Mouse (Mus musculus) ES-E14 (cell line): ENCODE results near the gene Cped1. TPM values are rescaled to one million over a fixed set of nuclear protein-coding genes. Genes with fewer than 3 reads are reported as not detected.

ENCODE experiments used
- DNase-seq: peaks from one replicate; pipeline ENCODE4 v3.0.0-alpha.2; 2013; ENCODE audit warnings: low read depth, low spot score
- H3K27ac ChIP-seq: 2 replicates; pipeline ENCODE4 v1.5.1; 2012; ENCODE audit warnings: low read depth, mild to moderate bottlenecking, low read length, moderate library complexity, mixed read lengths; ENCODE audit not compliant: poor library complexity, insufficient read depth, severe bottlenecking
- H3K36me3 ChIP-seq: 2 replicates; pipeline ENCODE4 v1.6.1; 2012; ENCODE audit warnings: mild to moderate bottlenecking, low read length, moderate library complexity, mixed read lengths; ENCODE audit not compliant: control insufficient read depth, poor library complexity, insufficient read depth, severe bottlenecking
- H3K4me1 ChIP-seq, 2 experiments: fragments of 150-350 bp in 1 of 2; sonication (generic) in 1 of 2; 2 replicates each; pipeline ENCODE4 v1.6.1; 2012; ENCODE audit warnings: low read length in 2 of 2, mild to moderate bottlenecking in 1 of 2, mixed read lengths in 1 of 2; ENCODE audit not compliant: control insufficient read depth in 2 of 2, insufficient read depth in 2 of 2, poor library complexity in 1 of 2
- H3K4me3 ChIP-seq, 2 experiments: fragments of 150-350 bp in 1 of 2; sonication (generic) in 1 of 2; 2 replicates each; pipeline ENCODE4 v1.5.1; 2012; ENCODE audit warnings: low read length in 2 of 2, low read depth in 1 of 2, mild to moderate bottlenecking in 1 of 2, mixed read lengths in 1 of 2; ENCODE audit not compliant: insufficient read depth in 1 of 2, poor library complexity in 1 of 2, severe bottlenecking in 1 of 2
- H3K9ac ChIP-seq: 2 replicates; pipeline ENCODE4 v1.6.1; 2012; ENCODE audit warnings: low read depth, mild to moderate bottlenecking, low read length, mixed read lengths; ENCODE audit not compliant: poor library complexity, insufficient read depth, severe bottlenecking
- H3K9me3 ChIP-seq: fragments of 150-350 bp; sonication (generic); 2 replicates; pipeline ENCODE4 v1.6.1; 2012; ENCODE audit warnings: low read depth, mild to moderate bottlenecking, low read length; ENCODE audit not compliant: control insufficient read depth, insufficient read depth
- CHD2 ChIP-seq: IDR thresholded peaks from 2 replicates; pipeline ENCODE4 v1.6.1; 2014; ENCODE audit warnings: mild to moderate bottlenecking, low read depth, low read length, inconsistent platforms
- HCFC1 ChIP-seq: IDR thresholded peaks from 2 replicates; pipeline ENCODE4 v1.6.1; 2012; ENCODE audit warnings: low read length, inconsistent platforms, borderline replicate concordance; ENCODE audit not compliant: insufficient read depth
- MAFK ChIP-seq: IDR thresholded peaks from 2 replicates; pipeline ENCODE4 v1.6.1; 2014; ENCODE audit warnings: mild to moderate bottlenecking, low read depth, low read length, inconsistent platforms; ENCODE audit not compliant: insufficient read depth
- ZC3H11A ChIP-seq: IDR thresholded peaks from 2 replicates; pipeline ENCODE4 v1.6.1; 2012; ENCODE audit warnings: low read depth, mild to moderate bottlenecking, inconsistent platforms, low read length, borderline replicate concordance
- ZNF384 ChIP-seq: IDR thresholded peaks from 2 replicates; pipeline ENCODE4 v1.6.1; 2012; ENCODE audit warnings: low read depth, low read length, inconsistent platforms
- in situ Hi-C, 2 experiments: fragments of 600-800 bp; cut with MboI; formaldehyde crosslinking; loops; one replicate each; pipeline ENCODE4 v1.15.1; 2025; ENCODE audit warnings: low sequenced_read_pairs in 2 of 2, inconsistent platforms in 1 of 2; ENCODE audit not compliant: unreplicated experiment in 2 of 2
- total RNA-seq: library from RNA; depleted of rRNA; stranded (reverse); fragments of 300-350 nt; gene quantifications from 2 replicates; pipeline ENCODE4 v1.2.3, GENCODE M21; 2012

Gene Cped1
- total RNA-seq, 1 experiment: 0.31 TPM

GRCm38 (mm10) chr6:22231244-22231643 is 245.5 kb downstream of the Cped1 start:
- H3K9ac ChIP-seq: no peak overlapping the region
- in situ Hi-C loops: no loop called here

GRCm38 (mm10) chr6:22233517-22233916 is 247.8 kb downstream of the Cped1 start:
- Histone ChIP-seq H3K9ac (no peak overlapping the region), H3K9me3 (no peaks in the 10 kb centered on the region), H3K36me3 (no peaks in the 10 kb centered on the region), H3K4me1 (no peaks in the 10 kb centered on the region), H3K27ac (no peak overlapping the region), H3K4me3 (no peak overlapping the region)
- in situ Hi-C loops: no loop called here
- TF ChIP-seq MAFK: no peak
- no peak for TF ChIP-seq HCFC1
- TF ChIP-seq ZNF384: no peak
- no peak for TF ChIP-seq ZC3H11A
- no peak for DNase-seq

More at GRCm38 (mm10) chr6:22231244-22231643, 245.5 kb downstream of the Cped1 start:
- Histone ChIP-seq H3K27ac (no peak overlapping the region), H3K4me3 (no peak overlapping the region), H3K4me1 (no peaks in the 10 kb centered on the region), H3K9me3 (no peaks in the 10 kb centered on the region), H3K36me3 (no peaks in the 10 kb centered on the region)
- no peak for DNase-seq
- TF ChIP-seq ZNF384: no peak
- TF ChIP-seq CHD2: no peak
- TF ChIP-seq ZC3H11A: no peak
- TF ChIP-seq MAFK: no peak

- Histone ChIP-seq H3K27ac (no peak overlapping the region), H3K9ac (no peak overlapping the region), H3K4me3 (no peak overlapping the region), H3K4me1 (no peaks in the 10 kb centered on the region), H3K9me3 (no peaks in the 10 kb centered on the region), H3K36me3 (no peaks in the 10 kb centered on the region)
- in situ Hi-C loops: no loop called here
- no peak for TF ChIP-seq ZC3H11A
- TF ChIP-seq ZNF384: no peak
- no peak for TF ChIP-seq MAFK
- no peak for TF ChIP-seq HCFC1
- no peak for TF ChIP-seq CHD2
- DNase-seq: no peak
These were observed 249.4 kb downstream of the Cped1 start for GRCm38 (mm10) chr6:22235133-22235532.

DNA sequence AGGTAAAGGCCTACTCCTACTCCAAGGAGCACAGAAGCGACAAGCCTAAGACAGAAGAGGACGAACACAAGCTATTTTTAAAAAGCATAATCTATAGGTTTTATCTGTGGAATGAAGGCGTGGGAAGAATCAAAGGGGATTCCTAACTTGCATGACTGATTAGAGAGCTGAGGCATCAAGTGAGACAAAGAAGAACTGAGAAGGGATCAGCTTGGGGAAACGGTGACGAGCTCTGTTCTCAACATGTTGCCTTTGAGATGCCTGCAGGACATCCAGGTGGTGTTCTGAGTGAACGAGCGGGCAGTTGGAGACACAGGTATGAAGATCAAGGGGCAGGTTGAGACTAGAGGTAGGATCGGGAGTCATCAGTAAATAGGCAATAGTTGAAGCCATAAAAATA is 257.6 kb downstream of the Cped1 start:
- no peak for TF ChIP-seq HCFC1
- TF ChIP-seq ZC3H11A: no peak
- TF ChIP-seq ZNF384: no peak
- TF ChIP-seq MAFK: no peak
- no peak for TF ChIP-seq CHD2
- in situ Hi-C loops: no loop called here
- H3K4me1 ChIP-seq: no peaks in the 10 kb centered on the region

DNA sequence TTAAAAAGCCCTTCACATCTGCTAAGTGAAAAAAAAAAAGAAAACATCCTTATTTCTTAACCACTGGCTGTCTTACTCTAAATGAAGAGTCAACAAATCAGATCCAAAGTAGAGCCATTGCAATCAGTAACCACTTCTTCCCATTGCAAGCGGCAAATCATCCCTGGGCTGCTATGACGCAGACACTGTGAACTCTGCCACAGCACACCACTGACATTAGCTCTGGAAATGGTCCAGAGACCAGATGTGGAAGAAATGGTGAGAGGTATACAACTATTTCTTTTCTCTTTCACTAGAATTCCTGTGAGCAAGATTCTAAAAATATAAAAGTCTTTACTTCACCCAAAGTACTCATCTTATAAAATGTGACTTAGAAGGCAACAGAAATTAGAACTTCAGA is 261.0 kb downstream of the Cped1 start:
- Histone ChIP-seq H3K36me3 (no peaks in the 10 kb centered on the region), H3K4me1 (no peaks in the 10 kb centered on the region), H3K9me3 (no peaks in the 10 kb centered on the region), H3K4me3 (no peak overlapping the region), H3K9ac (no peak overlapping the region), H3K27ac (no peak overlapping the region)
- TF ChIP-seq ZC3H11A (no peak), CHD2 (no peak)
- DNase-seq: no peak
- in situ Hi-C loops: no loop called here

More for the DNA sequence above, 257.6 kb downstream of the Cped1 start:
- no peak overlapping the region for H3K9ac ChIP-seq
- no peaks in the 10 kb centered on the region for H3K36me3 ChIP-seq
- H3K27ac ChIP-seq: no peak overlapping the region
- H3K4me3 ChIP-seq: no peak overlapping the region
- no peak for DNase-seq
- H3K9me3 ChIP-seq: no peaks in the 10 kb centered on the region
